Mouse (Mus musculus): ENCODE results near the gene Tnfrsf11a. TPM values are rescaled to one million over a fixed set of nuclear protein-coding genes. Genes with fewer than 3 reads are reported as not detected.

Tnfrsf11a gene
- total and polyA plus RNA-seq, 2 experiments from 2014 or later: 1.1 to 4.0 TPM

- TF ChIP-seq CTCF (IDR thresholded peaks at IDR 0.05; ENCODE audit: low read depth): no peak
- peak; percentile 23 for DNase-seq (ENCODE audit: low spot score)
- Histone ChIP-seq H3K27ac (no peak overlapping the region), H3K9ac (replicated peaks; ENCODE audit: low read length) (peak overlapping the region; percentile 51; the same call in 1 of the 2 replicates), H3K27me3 (ENCODE audit: insufficient read depth, low read length) (no peaks in the 10 kb centered on the region), H3K4me2 (ENCODE audit: low read depth, low read length) (peak overlapping the region; percentile 58), H3K4me3 (ENCODE audit: low read length) (peak overlapping the region; percentile 31), H3K9me3 (ENCODE audit: low read length) (no peaks in the 10 kb centered on the region), H3K4me1 (ENCODE audit: insufficient read depth, low read length) (peaks cover 10% of the 10 kb centered on the region; the same call in 1 of the 2 replicates), H3K36me3 (ENCODE audit: insufficient read depth, low read length) (no peaks in the 10 kb centered on the region)
- peak; percentile 16 for ATAC-seq
- WGBS: 9% methylated on average over 2 of the region's 2 CpGs
Measured at GRCm38 (mm10) chr1:105843856-105844255, 63.3 kb downstream of the Tnfrsf11a start.

GRCm38 (mm10) chr1:105844341-105845006 lies 64.0 kb downstream of the Tnfrsf11a start:
- peak overlapping the region; percentile 51 for H3K9ac ChIP-seq (replicated peaks; ENCODE audit: low read length)
- H3K4me1 ChIP-seq (ENCODE audit: insufficient read depth, low read length): peaks cover 10% of the 10 kb centered on the region; the same call in 1 of the 2 replicates
- 6% methylated on average over 28 of the region's 28 CpGs for WGBS
- ATAC-seq (peak; percentile 89), DNase-seq (ENCODE audit: low spot score) (peak; percentile 59)
- peak overlapping the region; percentile 58 for H3K4me2 ChIP-seq (ENCODE audit: low read depth, low read length)
- H3K27me3 ChIP-seq (ENCODE audit: insufficient read depth, low read length): no peaks in the 10 kb centered on the region
- TF ChIP-seq CTCF (IDR thresholded peaks at IDR 0.05; ENCODE audit: low read depth): peak; percentile 33
- no peaks in the 10 kb centered on the region for H3K9me3 ChIP-seq (ENCODE audit: low read length)
- H3K36me3 ChIP-seq (ENCODE audit: insufficient read depth, low read length): no peaks in the 10 kb centered on the region
- H3K4me3 ChIP-seq (ENCODE audit: low read length): peak overlapping the region; percentile 31
- H3K27ac ChIP-seq: no peak overlapping the region; the same call in 1 of the 2 replicates

DNA sequence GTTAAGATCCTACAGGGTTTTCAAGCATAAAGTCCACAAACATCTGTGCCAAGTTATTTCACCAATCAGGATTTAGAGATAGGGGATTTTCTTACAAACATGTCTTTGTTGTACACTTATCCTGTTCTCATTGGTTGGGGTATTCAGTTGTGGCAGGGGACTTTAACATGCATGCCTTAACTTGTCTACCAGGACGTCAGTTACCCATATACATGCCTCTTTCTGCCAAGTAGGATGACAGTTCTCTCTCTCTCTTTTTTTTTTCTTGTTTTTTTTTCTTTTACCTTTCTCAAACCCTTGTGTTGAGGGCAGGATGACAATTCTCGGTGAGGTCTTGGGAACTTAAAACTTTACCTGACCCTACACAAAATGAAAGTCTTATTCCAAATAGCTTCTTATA lies 65.9 kb downstream of the Tnfrsf11a start:
- Histone ChIP-seq H3K9ac (replicated peaks; ENCODE audit: low read length) (no peak overlapping the region), H3K36me3 (ENCODE audit: insufficient read depth, low read length) (no peaks in the 10 kb centered on the region), H3K4me3 (ENCODE audit: low read length) (no peak overlapping the region), H3K27me3 (ENCODE audit: insufficient read depth, low read length) (no peaks in the 10 kb centered on the region), H3K27ac (no peak overlapping the region), H3K9me3 (ENCODE audit: low read length) (no peaks in the 10 kb centered on the region), H3K4me2 (ENCODE audit: low read depth, low read length) (no peak overlapping the region), H3K4me1 (ENCODE audit: insufficient read depth, low read length) (peaks cover 10% of the 10 kb centered on the region; the same call in 1 of the 2 replicates)
- no peak for TF ChIP-seq CTCF (IDR thresholded peaks at IDR 0.05; ENCODE audit: low read depth)
- WGBS: 71% methylated on average over 2 of the region's 2 CpGs
- no peak for DNase-seq (ENCODE audit: low spot score)
- ATAC-seq: no peak

DNA sequence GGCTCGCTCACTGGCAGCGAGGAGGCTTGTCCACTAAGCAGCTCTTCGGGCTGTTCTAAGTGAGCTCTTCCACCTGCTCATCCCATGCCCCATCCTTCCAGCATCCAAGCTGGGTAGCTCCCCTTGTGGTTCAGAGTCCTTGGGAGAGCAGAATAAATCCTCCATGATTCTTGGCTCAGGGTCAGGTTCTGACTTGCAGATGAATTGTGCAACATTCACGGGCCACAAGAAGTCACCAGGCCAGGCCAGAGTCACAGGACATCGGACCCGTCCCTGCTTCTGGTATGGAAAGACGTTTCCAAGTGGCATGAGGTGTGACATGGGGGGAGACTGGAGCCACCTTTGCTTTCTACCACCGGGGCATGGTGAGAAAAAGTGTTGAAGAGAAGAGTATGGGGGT lies 68.3 kb downstream of the Tnfrsf11a start:
- ATAC-seq: no peak
- 92% methylated on average over 8 of the region's 8 CpGs for WGBS
- TF ChIP-seq CTCF (IDR thresholded peaks at IDR 0.05; ENCODE audit: low read depth): no peak
- no peak overlapping the region for H3K9ac ChIP-seq (replicated peaks; ENCODE audit: low read length)
- H3K27ac ChIP-seq: no peak overlapping the region
- H3K4me1 ChIP-seq (ENCODE audit: insufficient read depth, low read length): peaks cover 10% of the 10 kb centered on the region; the same call in 1 of the 2 replicates
- no peak overlapping the region for H3K4me3 ChIP-seq (ENCODE audit: low read length)
- no peak overlapping the region for H3K4me2 ChIP-seq (ENCODE audit: low read depth, low read length)
- no peaks in the 10 kb centered on the region for H3K9me3 ChIP-seq (ENCODE audit: low read length)
- H3K36me3 ChIP-seq (ENCODE audit: insufficient read depth, low read length): no peaks in the 10 kb centered on the region
- no peaks in the 10 kb centered on the region for H3K27me3 ChIP-seq (ENCODE audit: insufficient read depth, low read length)
- no peak for DNase-seq (ENCODE audit: low spot score)

- Histone ChIP-seq H3K4me1 (ENCODE audit: insufficient read depth, low read length) (no peaks in the 10 kb centered on the region), H3K27ac (no peak overlapping the region), H3K4me2 (ENCODE audit: low read depth, low read length) (no peak overlapping the region), H3K9ac (replicated peaks; ENCODE audit: low read length) (no peak overlapping the region), H3K9me3 (ENCODE audit: low read length) (no peaks in the 10 kb centered on the region), H3K4me3 (ENCODE audit: low read length) (no peak overlapping the region), H3K36me3 (ENCODE audit: insufficient read depth, low read length) (no peaks in the 10 kb centered on the region), H3K27me3 (ENCODE audit: insufficient read depth, low read length) (no peaks in the 10 kb centered on the region)
- TF ChIP-seq CTCF (IDR thresholded peaks at IDR 0.05; ENCODE audit: low read depth): no peak
- no peak for ATAC-seq
- no peak for DNase-seq (ENCODE audit: low spot score)
- WGBS: 86% methylated on average over 2 of the region's 2 CpGs
Measured at GRCm38 (mm10) chr1:105851341-105851740, 70.8 kb downstream of the Tnfrsf11a start.

- Histone ChIP-seq H3K4me1 (ENCODE audit: insufficient read depth, low read length) (no peaks in the 10 kb centered on the region), H3K36me3 (ENCODE audit: insufficient read depth, low read length) (no peaks in the 10 kb centered on the region), H3K4me2 (ENCODE audit: low read depth, low read length) (no peak overlapping the region), H3K27ac (no peak overlapping the region), H3K9me3 (ENCODE audit: low read length) (no peaks in the 10 kb centered on the region), H3K27me3 (ENCODE audit: insufficient read depth, low read length) (no peaks in the 10 kb centered on the region), H3K9ac (replicated peaks; ENCODE audit: low read length) (no peak overlapping the region), H3K4me3 (ENCODE audit: low read length) (no peak overlapping the region)
- ATAC-seq (no peak), DNase-seq (ENCODE audit: low spot score) (no peak)
- 92% methylated on average over 2 of the region's 2 CpGs for WGBS
- no peak for TF ChIP-seq CTCF (IDR thresholded peaks at IDR 0.05; ENCODE audit: low read depth)
Measured at GRCm38 (mm10) chr1:105859740-105860139, 79.2 kb downstream of the Tnfrsf11a start.

DNA sequence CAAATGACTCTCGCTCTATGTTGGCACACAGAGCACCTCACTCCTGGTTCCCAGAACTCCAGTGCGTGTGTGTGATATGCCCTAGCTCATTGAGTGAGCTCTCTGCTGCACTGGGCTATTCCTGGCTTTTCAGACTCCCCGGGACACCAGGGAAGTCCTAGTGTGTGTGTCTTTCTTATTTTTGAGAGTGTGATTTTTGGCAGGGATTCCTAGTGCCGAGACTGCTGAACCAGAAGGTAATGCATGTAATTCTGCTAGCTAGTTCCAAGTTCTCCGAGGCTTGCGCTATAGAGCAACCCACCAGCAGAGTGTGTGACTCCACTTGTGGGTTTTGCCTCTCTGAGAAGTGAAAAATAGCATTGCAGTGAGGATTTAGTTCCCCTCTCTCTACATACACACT lies 96.1 kb downstream of the Tnfrsf11a start:
- no peak overlapping the region for H3K4me3 ChIP-seq (ENCODE audit: low read length)
- ATAC-seq: no peak
- H3K27me3 ChIP-seq (ENCODE audit: insufficient read depth, low read length): no peaks in the 10 kb centered on the region
- no peak overlapping the region for H3K9ac ChIP-seq (replicated peaks; ENCODE audit: low read length)
- H3K4me2 ChIP-seq (ENCODE audit: low read depth, low read length): no peak overlapping the region
- no peak for TF ChIP-seq CTCF (IDR thresholded peaks at IDR 0.05; ENCODE audit: low read depth)
- H3K27ac ChIP-seq: no peak overlapping the region
- no peak for DNase-seq (ENCODE audit: low spot score)
- 55% methylated on average over 6 of the region's 6 CpGs for WGBS
- no peaks in the 10 kb centered on the region for H3K9me3 ChIP-seq (ENCODE audit: low read length)
- H3K4me1 ChIP-seq (ENCODE audit: insufficient read depth, low read length): no peaks in the 10 kb centered on the region; the same call in 1 of the 2 replicates
- no peaks in the 10 kb centered on the region for H3K36me3 ChIP-seq (ENCODE audit: insufficient read depth, low read length)

Data from hindbrain, postnatal 0 days (tissue).